Mouse (Mus musculus) T-cell, adult 66 days (primary cell): Measurements from ENCODE around the gene Vmn2r49. TPM values are rescaled to one million over a fixed set of nuclear protein-coding genes. Genes with fewer than 3 reads are reported as not detected.

Source experiments
- total RNA-seq, 2 experiments: library from RNA; stranded (reverse); gene quantifications; 3 replicates in 1 of 2; 4 replicates in 1 of 2; pipeline ENCODE4 v1.2.4; 2023

The Vmn2r49 gene
- not detected for total RNA-seq

GRCm38 (mm10) chr7:9992157-9992556, at the start of gene Vmn2r49:
Vmn2r49 (minus strand) TSS chr7:9992257.

GRCm38 (mm10) chr7:9953485-9953884, 38.6 kb downstream of the Vmn2r49 start, which contains the start of gene Vmn2r48:
Vmn2r48 (minus strand) TSS chr7:9953585.

Other genes with a start within 250 kb of the Vmn2r49 start
- gene Vmn2r46, start 221.7 kb downstream of the Vmn2r49 start, total RNA-seq = not detected
- not detected for gene Vmn2r47, start 150.9 kb downstream of the Vmn2r49 start, total RNA-seq
- not detected for gene Vmn2r48, start 38.7 kb downstream of the Vmn2r49 start, total RNA-seq
- gene Vmn2r50, start 61.0 kb upstream of the Vmn2r49 start, total RNA-seq = not detected
- not detected for gene Vmn2r51, start 113.5 kb upstream of the Vmn2r49 start, total RNA-seq
- under 1 TPM; 0.06 to 0.09 TPM for gene Vmn2r52, start 184.3 kb upstream of the Vmn2r49 start, total RNA-seq